Mouse (Mus musculus) lung, adult 18-20 months (tissue): Measurements from ENCODE around the gene Kcnma1.

ENCODE experiments used
- DNase-seq, 2 experiments: peaks; one replicate each; pipeline ENCODE4 v3.0.0; 2022; ENCODE audit warnings: mixed read lengths in 2 of 2

The Kcnma1 gene

GRCm38 (mm10) chr14:24014391-24014790 is at the start of gene Kcnma1:
Kcnma1 (minus strand) TSS chr14:24014491.
- DNase-seq: no peak

- DNase-seq: peak; percentile 31 to 50
Observed at GRCm38 (mm10) chr14:24059747-24060146, 45.5 kb upstream of the Kcnma1 start.

- no peak for DNase-seq
Observed at GRCm38 (mm10) chr14:24059287-24059686, 45.0 kb upstream of the Kcnma1 start.

DNA sequence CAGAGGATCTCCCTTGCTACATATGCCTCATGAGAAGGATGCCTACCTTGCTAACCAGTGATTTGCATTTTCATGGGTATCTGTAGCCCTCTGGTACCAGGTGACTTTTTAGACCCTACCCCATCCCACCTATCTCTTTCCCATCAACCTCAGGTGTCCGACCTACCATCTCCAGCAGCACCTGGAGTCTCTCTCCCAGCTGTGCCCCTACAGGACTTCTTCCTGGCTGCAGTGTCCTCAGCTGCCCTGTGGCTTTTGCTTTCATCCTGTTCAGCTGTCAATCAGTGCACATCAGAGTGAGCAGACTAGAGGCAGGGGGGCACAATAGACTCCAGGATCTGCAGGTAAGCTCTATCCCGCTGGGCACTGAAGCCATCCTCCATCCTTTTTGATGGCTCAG is 37.5 kb upstream of the Kcnma1 start:
- no peak for DNase-seq

DNA sequence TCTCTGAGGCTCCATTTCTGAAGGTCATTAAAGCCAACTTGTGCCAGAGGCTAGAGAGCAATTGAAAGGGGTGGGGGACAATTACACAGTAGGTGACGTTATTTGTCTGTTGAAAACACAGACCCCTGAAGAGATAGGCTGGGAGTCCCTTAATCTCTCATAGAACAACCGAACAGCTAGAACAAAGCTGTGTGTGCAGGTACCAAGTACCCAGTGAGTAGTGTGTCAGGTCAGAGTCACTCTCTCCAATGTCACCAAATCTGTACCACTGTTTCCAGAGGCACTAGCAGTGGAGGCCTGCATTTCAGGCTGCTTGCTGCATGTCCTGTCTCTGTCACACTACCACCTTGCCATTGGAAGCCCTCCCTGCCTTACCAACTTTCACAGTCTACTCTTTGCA is 22.3 kb upstream of the Kcnma1 start:
- DNase-seq: no peak

GRCm38 (mm10) chr14:24036208-24036535 is 21.9 kb upstream of the Kcnma1 start:
- DNase-seq: no peak

DNA sequence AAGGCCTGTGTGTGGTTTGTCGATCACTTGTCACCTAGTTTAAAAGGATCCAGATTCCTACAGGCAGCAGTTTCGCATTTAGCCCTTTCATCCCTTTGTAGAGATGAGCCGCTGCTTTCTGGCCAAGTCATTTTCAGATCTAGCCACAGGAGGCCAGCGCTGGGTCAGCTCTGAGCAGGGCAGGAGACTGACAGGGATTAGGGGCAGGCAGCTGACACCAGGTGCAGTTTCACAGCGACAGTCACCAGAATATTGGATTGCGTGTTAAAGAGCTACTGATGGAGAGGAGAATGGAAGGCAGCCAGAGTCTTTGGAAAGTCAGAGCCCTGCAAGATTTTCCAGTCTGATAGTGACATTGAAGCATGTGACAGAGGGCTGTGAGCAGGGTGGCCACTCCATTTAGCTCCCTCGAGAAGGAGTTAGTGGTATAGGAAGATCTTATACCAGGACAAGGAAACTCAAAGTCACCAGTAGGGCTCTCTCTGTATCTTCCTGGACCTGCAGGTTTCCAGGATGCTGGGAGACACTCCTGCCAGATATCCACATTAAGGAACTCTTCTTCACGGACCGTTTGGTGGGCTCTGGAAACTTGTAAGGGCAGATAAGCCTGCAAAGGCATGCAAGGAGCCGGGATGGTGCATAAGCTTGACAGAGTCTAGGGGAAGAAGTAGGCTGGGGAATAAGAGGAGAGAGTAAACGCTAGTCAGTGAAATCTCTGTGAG is 21.4 kb upstream of the Kcnma1 start:
- no peak for DNase-seq

- DNase-seq: no peak
Observed at GRCm38 (mm10) chr14:24032876-24033389, 18.6 kb upstream of the Kcnma1 start.

DNA sequence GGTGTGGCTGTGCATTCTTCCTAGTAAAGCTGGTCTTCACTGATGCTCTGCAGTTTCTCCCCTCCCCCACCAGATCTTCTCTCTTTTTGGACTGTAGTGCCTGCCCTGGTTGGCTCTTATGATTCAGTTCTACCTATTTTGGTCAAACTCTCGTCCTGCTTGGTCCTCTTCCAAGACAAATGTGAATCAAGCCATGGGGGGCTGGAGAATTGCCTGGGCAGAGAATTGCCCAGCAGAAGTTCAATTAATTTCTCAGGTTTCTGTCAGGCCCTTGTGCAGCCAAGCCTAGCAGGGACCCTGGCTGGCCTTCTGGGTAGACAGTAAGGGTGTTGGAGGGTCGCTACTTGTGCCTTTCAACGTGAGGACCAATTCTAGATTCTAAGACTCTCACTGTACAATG is 17.9 kb upstream of the Kcnma1 start:
- DNase-seq: no peak

DNA sequence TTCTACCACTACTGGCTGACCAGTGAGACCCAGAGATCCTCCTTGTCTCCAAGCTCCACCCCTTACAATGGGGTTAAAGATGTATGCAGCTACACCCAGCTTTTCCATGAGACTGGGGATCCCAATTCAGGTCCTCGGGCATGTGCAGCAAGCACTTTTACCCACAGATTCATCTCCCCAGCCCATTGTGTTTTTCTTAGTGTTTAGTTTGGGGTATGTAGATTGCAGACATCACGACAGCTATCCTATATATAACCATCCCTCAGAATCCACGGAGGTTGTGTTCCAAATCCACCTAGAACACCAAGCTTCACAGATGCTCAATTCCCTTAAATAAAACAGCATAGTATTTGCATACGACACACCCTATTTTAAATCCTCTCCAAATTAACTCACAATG is 6.4 kb upstream of the Kcnma1 start:
- DNase-seq: no peak

DNA sequence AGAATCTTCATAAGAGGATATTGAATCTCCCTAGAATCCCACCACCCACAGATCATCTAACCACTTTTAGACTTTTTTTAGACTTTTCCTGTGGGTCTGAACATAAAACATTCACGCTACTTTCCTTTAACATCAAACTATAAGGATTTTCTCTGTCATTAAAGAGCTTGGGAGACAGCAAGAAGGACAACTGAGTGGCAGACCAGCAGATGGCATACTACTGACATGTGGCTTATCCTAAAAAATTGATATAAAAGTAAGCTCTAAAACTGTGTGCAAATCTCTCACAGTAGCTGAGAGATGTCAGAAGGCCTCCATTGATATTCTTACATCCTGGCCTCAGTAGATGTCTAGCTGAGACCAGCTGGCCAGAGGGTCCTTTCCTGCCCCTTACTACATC is 4.3 kb downstream of the Kcnma1 start:
- no peak for DNase-seq

GRCm38 (mm10) chr14:24008252-24008651 is 6.0 kb downstream of the Kcnma1 start:
- DNase-seq: peak; percentile 58 to 64

DNA sequence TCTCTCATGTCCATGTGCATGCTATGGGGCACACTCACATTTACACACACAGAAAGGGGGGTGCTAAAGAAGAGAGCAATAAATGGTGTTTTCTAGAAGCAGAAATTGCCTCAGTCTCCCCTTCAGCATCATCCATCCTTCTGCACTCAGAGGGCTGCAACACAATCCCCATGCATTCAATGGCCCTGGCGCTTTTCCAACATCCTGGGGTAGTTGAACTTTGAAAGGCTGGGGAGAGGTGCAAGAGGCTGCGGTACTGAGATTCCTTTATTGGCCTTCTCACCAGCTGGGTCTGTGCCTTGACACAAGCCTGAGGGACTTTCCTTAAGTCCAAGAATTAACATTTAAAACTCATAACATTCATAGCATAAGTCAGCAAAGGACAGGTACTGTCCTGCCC is 8.0 kb downstream of the Kcnma1 start:
- no peak for DNase-seq

- DNase-seq: no peak
Observed at GRCm38 (mm10) chr14:24004471-24005271, 9.6 kb downstream of the Kcnma1 start.

- no peak for DNase-seq
Observed at GRCm38 (mm10) chr14:24003450-24004381, 10.6 kb downstream of the Kcnma1 start.

- DNase-seq: no peak
Observed at GRCm38 (mm10) chr14:24002647-24003046, 11.6 kb downstream of the Kcnma1 start.

GRCm38 (mm10) chr14:23997912-23998311 is 16.4 kb downstream of the Kcnma1 start:
- peak; percentile 42 to 56 for DNase-seq

GRCm38 (mm10) chr14:23995831-23996230 is 18.5 kb downstream of the Kcnma1 start:
- DNase-seq: no peak

GRCm38 (mm10) chr14:23990871-23991270 is 23.4 kb downstream of the Kcnma1 start:
- DNase-seq: no peak

- no peak for DNase-seq
Observed at GRCm38 (mm10) chr14:23989696-23990095, 24.6 kb downstream of the Kcnma1 start.

GRCm38 (mm10) chr14:23982205-23982604 is 32.1 kb downstream of the Kcnma1 start:
- DNase-seq: no peak

DNA sequence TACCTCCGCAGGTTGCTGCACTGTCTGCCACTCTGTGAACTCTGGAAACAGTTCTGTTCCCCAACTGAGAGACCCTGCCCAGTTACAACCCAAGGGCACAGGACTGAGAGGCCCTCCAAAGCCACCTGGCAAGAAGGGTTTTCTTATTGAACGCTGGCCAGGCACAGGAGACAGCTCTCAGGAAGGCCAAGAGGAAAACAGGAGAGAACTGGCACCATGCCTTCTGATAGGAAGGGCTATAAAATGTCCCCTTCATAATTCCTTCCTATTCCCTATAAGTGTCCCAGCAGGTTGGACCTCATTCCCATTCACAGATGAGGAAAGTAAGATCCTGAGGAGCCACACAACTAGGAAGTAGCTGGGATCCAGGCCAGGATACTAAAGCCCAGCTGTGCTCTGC is 39.6 kb downstream of the Kcnma1 start:
- no peak for DNase-seq

DNA sequence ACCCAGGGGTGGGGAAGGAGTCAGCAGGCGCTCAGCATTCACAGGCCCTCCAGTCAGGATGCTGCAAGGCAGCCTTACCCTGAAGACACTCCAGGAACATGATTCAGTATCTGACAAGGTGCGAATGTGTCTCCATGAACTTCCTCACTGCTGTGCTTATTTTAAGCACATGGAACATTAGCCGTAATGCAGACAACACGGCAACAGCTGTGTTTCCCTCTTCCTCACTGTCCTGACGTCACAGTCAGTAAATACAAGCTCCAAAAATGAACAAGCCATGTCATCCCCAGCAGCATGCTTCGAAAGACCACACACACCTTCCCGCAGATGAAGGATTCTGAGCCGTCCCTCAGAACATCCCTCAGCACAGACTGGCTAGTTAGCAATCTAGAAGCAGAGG is 47.8 kb downstream of the Kcnma1 start:
- no peak for DNase-seq
